Mouse (Mus musculus) layer of hippocampus, adult 18-20 months (tissue): ENCODE measurements around the gene Tmem151b. TPM values are rescaled to one million over a fixed set of nuclear protein-coding genes. Genes with fewer than 3 reads are reported as not detected.

Source experiments
- DNase-seq, 2 experiments: peaks; one replicate each; pipeline ENCODE4 v3.0.0; 2022; ENCODE audit warnings: low spot score in 2 of 2
- total RNA-seq, 2 experiments: library from RNA; stranded (reverse); gene quantifications; 2 replicates each; pipeline ENCODE4 v1.2.3; 2021

Tmem151b gene
- total RNA-seq, 2 experiments from 2014 or later = 112 to 119 TPM

DNA sequence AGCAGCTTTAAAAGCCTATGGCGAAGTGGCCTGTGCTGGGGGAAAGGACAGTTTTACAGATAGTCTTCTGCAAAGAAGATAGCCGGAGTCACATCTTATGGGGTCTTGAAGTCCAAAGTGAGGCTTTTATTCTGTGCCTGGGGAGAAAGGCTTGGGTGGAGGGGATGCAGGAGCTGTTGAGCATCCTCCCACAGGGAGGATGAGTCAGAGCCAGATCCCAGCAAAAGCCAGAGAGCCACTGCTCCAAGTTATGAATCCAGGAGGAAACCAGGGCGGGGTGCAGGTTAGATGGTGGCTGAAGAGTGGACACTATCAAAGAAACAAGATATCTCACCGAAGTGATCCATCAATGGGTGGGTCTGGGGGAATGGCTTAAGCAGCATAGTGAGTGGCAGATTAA, 37.7 kb downstream of the Tmem151b start:
- no peak for DNase-seq

DNA sequence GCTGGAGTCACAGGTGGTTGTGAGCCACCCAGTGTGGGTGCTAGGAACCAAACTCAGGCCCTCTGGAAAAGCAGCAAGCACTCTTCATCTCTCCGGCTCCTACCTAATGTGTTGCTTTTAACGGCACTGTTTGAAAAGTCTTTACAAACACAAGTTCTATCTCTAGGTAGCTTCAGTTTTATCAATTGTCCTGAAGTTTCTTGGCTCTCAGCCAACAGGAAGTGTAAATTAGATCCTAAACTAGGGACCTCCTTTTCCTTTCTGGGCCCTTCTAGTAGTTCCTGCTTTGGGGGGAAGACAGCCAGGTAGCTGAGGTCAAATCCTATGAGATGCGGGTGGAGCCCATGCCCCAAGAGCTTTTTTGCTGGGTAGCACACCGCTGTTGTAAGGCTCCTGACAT, 38.6 kb downstream of the Tmem151b start:
- no peak for DNase-seq

DNA sequence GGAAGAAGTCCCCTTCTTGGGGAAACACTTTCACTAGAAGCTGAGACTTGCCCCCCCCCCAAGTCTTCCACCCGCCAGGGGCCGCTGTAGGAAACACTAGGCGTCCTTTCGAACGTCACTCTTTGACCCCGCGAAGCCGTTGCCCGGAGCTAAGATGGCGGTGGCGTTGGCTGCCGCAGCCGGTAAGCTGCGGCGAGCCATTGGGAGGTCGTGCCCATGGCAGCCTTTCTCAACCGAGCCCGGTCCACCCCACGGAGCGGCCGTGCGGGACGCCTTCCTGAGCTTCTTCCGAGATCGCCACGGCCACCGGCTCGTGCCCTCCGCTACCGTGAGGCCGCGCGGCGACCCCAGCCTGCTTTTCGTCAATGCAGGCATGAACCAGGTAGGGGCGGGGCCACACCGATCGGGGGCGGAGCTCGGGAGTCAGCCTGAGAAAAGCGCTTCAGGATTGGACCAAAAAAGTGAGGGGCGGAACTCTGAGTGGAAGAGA, 42.7 kb downstream of the Tmem151b start, which contains the start of gene Aars2:
Aars2 (plus strand) TSS at position 142 of the 490 bp plus-strand sequence.
- DNase-seq = peak; percentile 86 to 95

DNA sequence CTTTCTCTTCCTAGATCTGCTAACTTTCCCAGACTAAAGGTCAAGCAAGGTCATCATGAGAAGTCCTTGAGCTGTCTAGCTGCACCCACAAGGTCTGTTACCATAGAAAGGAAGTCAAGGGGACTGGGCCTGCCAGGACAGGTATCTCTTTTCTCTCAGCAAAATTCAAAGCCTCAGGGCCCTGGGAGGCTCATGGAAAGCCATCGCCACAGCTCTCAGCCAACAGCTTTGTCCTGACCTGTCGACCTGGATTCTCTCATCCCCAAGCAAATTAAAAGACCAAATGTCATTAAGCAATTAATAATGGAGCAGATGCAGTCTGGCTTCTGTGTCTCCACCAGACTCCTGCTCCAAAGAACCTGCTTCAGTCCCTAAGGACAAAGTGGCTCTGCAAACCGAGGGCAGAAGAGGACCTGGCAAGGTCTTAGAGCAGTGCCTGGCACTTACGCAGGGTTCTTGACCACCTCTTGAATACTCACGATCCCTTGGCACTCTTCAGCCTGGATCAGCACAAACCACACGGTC, 43.5 kb downstream of the Tmem151b start:
- no peak for DNase-seq

DNA sequence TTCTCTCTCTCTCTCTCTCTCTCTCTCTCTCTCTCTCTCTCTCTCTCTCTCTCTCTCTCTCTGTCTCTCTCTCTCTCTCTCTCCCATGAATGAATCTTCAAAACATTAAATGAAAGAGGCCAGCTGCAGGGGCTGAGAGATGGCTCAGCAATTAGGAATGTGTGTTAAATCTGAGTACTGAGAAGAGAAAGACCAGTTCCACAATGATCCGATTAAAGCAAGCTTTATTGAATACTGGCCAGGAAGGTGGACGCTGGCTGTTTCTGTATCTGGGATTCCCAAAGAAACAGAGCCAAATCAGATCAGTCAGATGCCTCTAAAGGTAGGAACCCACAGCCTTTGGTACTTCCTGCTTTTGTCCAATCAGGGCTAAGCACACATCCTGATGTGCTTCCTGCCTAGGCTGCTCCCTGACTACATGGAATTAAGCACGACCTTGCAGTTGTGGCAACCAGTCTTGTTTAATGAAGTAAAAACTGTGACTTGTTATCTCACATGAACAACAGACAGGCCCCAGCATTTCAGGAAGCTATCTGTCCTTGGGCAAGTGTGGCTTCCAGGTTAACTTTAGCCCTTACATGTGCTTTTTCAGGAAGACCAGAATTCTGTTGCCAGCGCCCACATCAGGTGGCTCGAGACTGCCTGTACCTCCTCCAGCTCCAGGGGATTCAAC, 46.0 kb downstream of the Tmem151b start:
- no peak for DNase-seq

DNA sequence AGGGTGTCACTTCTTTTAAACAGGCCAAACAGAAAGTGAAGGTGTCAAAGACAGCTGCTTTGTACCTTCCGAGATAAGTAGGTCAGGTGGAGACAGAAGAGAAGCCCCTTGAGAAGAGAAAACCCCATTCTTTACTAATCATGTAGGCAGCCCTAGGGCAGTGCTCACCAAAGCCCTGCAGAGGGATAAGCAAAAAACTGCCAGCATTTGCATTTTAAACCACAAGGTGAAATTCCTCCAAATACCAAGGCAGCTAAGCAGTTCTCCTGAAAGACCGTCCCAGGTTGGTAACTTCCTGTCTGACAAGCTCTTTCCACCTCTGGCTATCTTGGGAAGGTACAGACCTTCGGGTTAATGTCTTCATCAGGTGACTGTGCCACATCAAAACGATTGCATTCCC, 47.2 kb downstream of the Tmem151b start:
- no peak for DNase-seq

DNA sequence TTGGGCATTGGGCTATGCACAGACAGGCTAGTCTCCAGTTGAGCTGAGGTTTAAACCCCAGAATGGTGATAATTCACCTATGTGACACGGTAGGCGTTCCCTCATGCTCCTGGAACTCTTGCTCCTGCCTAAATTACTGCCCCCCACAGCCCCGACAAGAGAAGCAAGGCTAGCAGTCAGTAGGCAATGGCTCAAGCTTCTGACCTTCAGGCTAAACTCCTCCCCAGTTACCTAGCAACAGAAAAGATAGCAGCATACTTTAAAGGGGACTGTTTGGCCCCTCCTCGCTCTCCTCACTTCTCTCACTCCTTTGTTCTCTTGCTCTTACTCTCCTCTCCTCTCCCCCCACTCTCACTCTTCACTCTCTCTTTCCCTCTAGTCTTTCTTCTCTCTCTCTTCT, 48.5 kb downstream of the Tmem151b start:
- no peak for DNase-seq

DNA sequence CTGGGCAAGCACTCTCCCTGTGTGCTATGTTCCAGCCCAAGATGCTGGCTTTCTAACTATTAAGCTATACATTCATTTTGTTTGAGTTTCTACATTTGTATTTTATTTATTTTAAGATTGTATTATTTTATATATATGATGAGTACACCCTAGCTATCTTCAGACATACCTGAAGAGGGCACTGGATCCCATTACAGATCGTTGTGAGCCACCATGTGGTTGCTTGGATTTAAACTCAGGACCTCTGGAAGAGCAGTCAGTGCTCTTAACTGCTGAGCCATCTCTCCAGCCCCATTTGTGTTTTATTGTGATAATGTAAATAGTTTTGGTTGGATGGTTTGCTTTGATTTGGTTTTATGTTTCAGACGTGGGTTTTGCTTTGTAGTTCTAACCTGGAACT, 50.0 kb downstream of the Tmem151b start:
- no peak for DNase-seq

DNA sequence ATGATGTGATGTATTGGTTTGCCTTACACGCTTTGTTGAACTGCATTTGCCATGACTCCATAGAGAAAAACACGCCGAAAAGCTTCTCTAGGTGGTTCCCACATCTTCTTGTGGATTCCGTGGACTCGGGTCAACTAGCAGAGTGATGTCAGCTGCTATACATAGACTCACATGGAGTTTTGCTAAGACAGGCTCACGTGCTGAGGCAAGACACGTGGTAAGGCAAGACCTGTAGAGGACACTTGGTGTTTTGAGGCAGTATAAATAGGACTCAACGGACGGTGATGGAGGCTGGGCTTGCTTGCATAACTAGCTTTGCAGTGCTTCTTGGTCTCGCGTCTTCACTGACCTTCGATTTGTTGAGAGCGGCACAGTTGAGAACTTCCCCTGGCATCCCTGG, 51.1 kb downstream of the Tmem151b start:
- DNase-seq = no peak

DNA sequence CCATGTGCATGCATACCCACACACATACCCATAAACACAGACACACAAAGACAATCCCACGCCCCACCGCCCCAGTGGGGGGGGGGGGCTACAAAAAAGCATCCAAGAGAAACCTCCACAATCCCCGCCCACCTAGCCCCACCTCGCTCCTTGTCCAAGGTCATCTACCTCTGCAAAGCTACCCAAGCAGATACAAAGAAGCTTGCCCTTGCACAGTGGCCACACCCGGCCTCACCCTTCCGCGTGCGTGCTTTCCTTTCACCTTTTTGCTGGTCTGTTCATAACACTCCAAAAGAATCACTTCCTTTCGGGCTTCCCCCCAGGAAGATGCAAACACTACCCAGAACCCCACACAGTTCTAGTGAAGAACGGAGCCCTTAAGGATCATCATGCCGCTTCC, 54.1 kb downstream of the Tmem151b start:
- DNase-seq = no peak

Other genes starting within 250 kb of the Tmem151b start
- 10 to 100 TPM; 58.7 TPM for gene Cdc5l, start 115.9 kb downstream of the Tmem151b start, total RNA-seq
- 1 to 10 TPM; 4.4 to 4.7 TPM for gene Spats1, start 74.3 kb downstream of the Tmem151b start, total RNA-seq
- gene Aars2, start 42.8 kb downstream of the Tmem151b start, total RNA-seq = 10 to 100 TPM; 21.9 to 22.7 TPM
- gene Tcte1, start 26.2 kb downstream of the Tmem151b start, total RNA-seq = 1 to 10 TPM in 1 of 2 experiments, under 1 TPM in 1; 0.91 to 1.6 TPM
- 1 to 10 TPM; 2.3 to 2.5 TPM for gene Nfkbie, start 6.0 kb upstream of the Tmem151b start, total RNA-seq
- gene Slc35b2, start 14.2 kb upstream of the Tmem151b start, total RNA-seq = 10 to 100 TPM; 26.2 to 29.9 TPM
- gene Hsp90ab1, start 23.6 kb upstream of the Tmem151b start, total RNA-seq = 1,000 to 10,000 TPM; 1,799 to 1,827 TPM
- 10 to 100 TPM; 16.4 to 20.4 TPM for gene Slc29a1, start 49.9 kb upstream of the Tmem151b start, total RNA-seq
- not detected for gene Mymx, start 52.4 kb upstream of the Tmem151b start, total RNA-seq
- gene Capn11, start 109.6 kb upstream of the Tmem151b start, total RNA-seq = 1 to 10 TPM in 1 of 2 experiments, under 1 TPM in 1; 0.68 to 3.0 TPM
- 10 to 100 TPM; 37.2 to 42.5 TPM for gene Mrpl14, start 136.6 kb upstream of the Tmem151b start, total RNA-seq
- gene Tmem63b, start 137.2 kb upstream of the Tmem151b start, total RNA-seq = 100 to 1,000 TPM; 154 to 155 TPM
- gene 1600014C23Rik, start 184.2 kb upstream of the Tmem151b start, total RNA-seq = not detected